Mouse (Mus musculus) left cerebral cortex, postnatal 36 days (tissue): ENCODE measurements at regions not wholly inside any gene's neighbourhood (a gene's known extent, or its start where the extent isn't known, plus 50 kb on each side); places are given as distances from the start of the nearest gene placed in this dataset.

Source experiments
- DNase-seq, 2 experiments: peaks; one replicate each; pipeline ENCODE4 v3.0.0; 2021 to 2022; ENCODE audit warnings: low spot score in 2 of 2, mixed read lengths in 1 of 2
- intact Hi-C: fragments of 180-260 bp; cut with DNase I; formaldehyde crosslinking; loops from one replicate; pipeline ENCODE4 v1.15.1; 2025

GRCm38 (mm10) chr11:55789638-55790037 is 181.6 kb upstream of the Glra1 start:
- DNase-seq: no peak
- intact Hi-C loops: loop anchor here (10.0 kb wide), 1 partner anchor 205 kb away; no protein-coding TSS in a partner anchor

- DNase-seq: no peak
- intact Hi-C loops: no loop called here
These were observed 173.0 kb upstream of the Glra1 start for GRCm38 (mm10) chr11:55781044-55781443.

- DNase-seq: no peak
- intact Hi-C loops: no loop called here
These were observed 172.0 kb upstream of the Glra1 start for GRCm38 (mm10) chr11:55780011-55780410.

- DNase-seq: no peak
- intact Hi-C loops: no loop called here
These were observed 165.3 kb upstream of the Glra1 start for GRCm38 (mm10) chr11:55773283-55773682.

- intact Hi-C loops: no loop called here
- no peak for DNase-seq
These were observed 164.5 kb upstream of the Glra1 start for GRCm38 (mm10) chr11:55772538-55772937.

- DNase-seq: peak; percentile 25 to 46
- intact Hi-C loops: no loop called here
These were observed 164.1 kb upstream of the Glra1 start for GRCm38 (mm10) chr11:55772107-55772506.

GRCm38 (mm10) chr11:55764846-55765245 is 156.8 kb upstream of the Glra1 start:
- intact Hi-C loops: no loop called here
- no peak for DNase-seq
